Mouse (Mus musculus): ENCODE results near the gene Sptssa.

- TF ChIP-seq CTCF (IDR thresholded peaks at IDR 0.05; ENCODE audit: low read depth) (no peak), EP300 (optimal IDR thresholded peaks at IDR 0.05) (no peak)
Measured at GRCm38 (mm10) chr12:54598358-54598757, 58.0 kb downstream of the Sptssa start.

All from stomach, postnatal 0 days (tissue).